Mouse (Mus musculus) midbrain, embryonic 14.5 days (tissue): ENCODE measurements around the gene Imp4. TPM values are rescaled to one million over a fixed set of nuclear protein-coding genes. Genes with fewer than 3 reads are reported as not detected.
"Not testable (repeated sequence)": the region's sequence is repeated elsewhere in the genome, so short reads cannot be mapped to it uniquely, and the experiment has no call there.

Source experiments
- ATAC-seq: fragments of 200-750 bp; cut with Nextera tagmentation; 2 replicates; pipeline ENCODE4 v1.8.0; 2017; ENCODE audit warnings: moderate number of reproducible peaks, moderate library complexity; ENCODE audit not compliant: low FRiP score, low TSS enrichment
- DNase-seq: peaks from one replicate; pipeline ENCODE4 v3.0.0-alpha.2; 2015
- H3K27ac ChIP-seq: fragments of 300-500 bp; sonication (generic); replicated peaks from 2 replicates; pipeline ENCODE4 v1.5.1; 2014; ENCODE audit warnings: mild to moderate bottlenecking, low read depth, low read length, moderate library complexity
- H3K27me3 ChIP-seq: fragments of 300-500 bp; sonication (generic); 2 replicates; pipeline ENCODE4 v1.6.1; 2014; ENCODE audit warnings: low read length, control low read depth, mixed read lengths; ENCODE audit not compliant: control insufficient read depth, insufficient read depth
- H3K36me3 ChIP-seq: fragments of 300-500 bp; sonication (generic); 2 replicates; pipeline ENCODE4 v1.6.1; 2014; ENCODE audit warnings: low read length, control low read depth; ENCODE audit not compliant: control insufficient read depth, insufficient read depth
- H3K4me1 ChIP-seq: fragments of 300-500 bp; sonication (generic); 2 replicates; pipeline ENCODE4 v1.6.1; 2014; ENCODE audit warnings: mild to moderate bottlenecking, antibody characterized with exemption, low read length, control low read depth; ENCODE audit not compliant: control insufficient read depth, insufficient read depth
- H3K4me2 ChIP-seq: fragments of 300-500 bp; sonication (generic); 2 replicates; pipeline ENCODE4 v1.6.1; 2014; ENCODE audit warnings: mild to moderate bottlenecking, low read length, moderate library complexity
- H3K4me3 ChIP-seq: fragments of 300-500 bp; sonication (generic); replicated peaks from 2 replicates; pipeline ENCODE4 v1.5.1; 2014; ENCODE audit warnings: low read depth, low read length
- H3K9ac ChIP-seq: fragments of 300-500 bp; sonication (generic); replicated peaks from 2 replicates; pipeline ENCODE4 v1.6.1; 2014; ENCODE audit warnings: mild to moderate bottlenecking, low read length, moderate library complexity
- H3K9me3 ChIP-seq: fragments of 300-500 bp; sonication (generic); 2 replicates; pipeline ENCODE4 v1.6.1; 2016; ENCODE audit warnings: low read length, control low read depth, mixed read lengths; ENCODE audit not compliant: control insufficient read depth
- WGBS: fragments of 180-500 bp; shearing (Covaris S2); extraction: QIAGEN DNeasy Blood & Tissue Kit; methylation state at CpG from one replicate; pipeline ENCODE4 v1.1.7; 2014; 5-methylcytosine and 5-hydroxymethylcytosine counted together
- polyA plus RNA-seq: library from polyadenylated mRNA; unstranded; fragments of >200 nt; fragmentation: Nextera tagmentation; extraction: Ambion mirVana; gene quantifications from 2 replicates; pipeline ENCODE4 v1.2.1, GENCODE M21; 2014

Imp4 gene
- polyA plus RNA-seq, 1 experiment from 2014 or later: 61.1 TPM

- Histone ChIP-seq H3K9ac (peak overlapping the region; percentile 66), H3K27ac (peak overlapping the region; percentile 81), H3K4me1 (peaks cover 7% of the 10 kb centered on the region; the same call in 1 of the 2 replicates), H3K36me3 (0 out of 2 replicates have a peak, but pooled peaks cover 2% of the 10 kb centered on the region), H3K4me2 (peak overlapping the region; percentile 75), H3K4me3 (peak overlapping the region; percentile 49), H3K27me3 (no peaks in the 10 kb centered on the region), H3K9me3 (peaks cover 20% of the 10 kb centered on the region)
- DNase-seq: peak; percentile 82
- 4% methylated on average over 35 of the region's 35 CpGs for WGBS
- ATAC-seq: peak; percentile 25; the same call in 1 of the 2 replicates
These were observed 6.7 kb upstream of the Imp4 start for GRCm38 (mm10) chr1:34432776-34433481.

GRCm38 (mm10) chr1:34433891-34434521 is 5.6 kb upstream of the Imp4 start:
- H3K4me2 ChIP-seq: peak overlapping the region; percentile 75
- H3K9me3 ChIP-seq: peaks cover 17% of the 10 kb centered on the region
- 6% methylated on average over 19 of the region's 19 CpGs for WGBS
- DNase-seq: peak; percentile 66
- no peaks in the 10 kb centered on the region for H3K27me3 ChIP-seq
- no peak for ATAC-seq
- H3K36me3 ChIP-seq: 0 out of 2 replicates have a peak, but pooled peaks cover 2% of the 10 kb centered on the region
- peak overlapping the region; percentile 32; the same call in 1 of the 2 replicates for H3K27ac ChIP-seq
- H3K4me3 ChIP-seq: peak overlapping the region; percentile 54
- H3K9ac ChIP-seq: peak overlapping the region; percentile 39; the same call in 1 of the 2 replicates
- peaks cover 13% of the 10 kb centered on the region for H3K4me1 ChIP-seq

- peak overlapping the region; percentile 54 for H3K4me3 ChIP-seq
- H3K9me3 ChIP-seq: peaks cover 15% of the 10 kb centered on the region
- peaks cover 13% of the 10 kb centered on the region for H3K4me1 ChIP-seq
- 0 out of 2 replicates have a peak, but pooled peaks cover 2% of the 10 kb centered on the region for H3K36me3 ChIP-seq
- peak overlapping the region; percentile 75 for H3K4me2 ChIP-seq
- under 1% methylated on average over 30 of the region's 30 CpGs for WGBS
- ATAC-seq: peak; percentile 44
- peak overlapping the region; percentile 89 for H3K27ac ChIP-seq
- no peaks in the 10 kb centered on the region for H3K27me3 ChIP-seq
- peak overlapping the region; percentile 66 for H3K9ac ChIP-seq
- DNase-seq: peak; percentile 95
These were observed 4.9 kb upstream of the Imp4 start for GRCm38 (mm10) chr1:34434660-34435160.

GRCm38 (mm10) chr1:34435371-34436120 is 4.1 kb upstream of the Imp4 start:
- ATAC-seq: no peak

GRCm38 (mm10) chr1:34436374-34436773 is 3.3 kb upstream of the Imp4 start:
- no peak overlapping the region for H3K9ac ChIP-seq
- H3K4me1 ChIP-seq: peaks cover 20% of the 10 kb centered on the region
- no peaks in the 10 kb centered on the region for H3K27me3 ChIP-seq
- peaks cover 2% of the 10 kb centered on the region for H3K9me3 ChIP-seq
- WGBS: 89% methylated on average over 3 of the region's 3 CpGs
- no peak overlapping the region for H3K4me2 ChIP-seq
- no peak overlapping the region for H3K27ac ChIP-seq
- ATAC-seq (no peak), DNase-seq (no peak)
- 0 out of 2 replicates have a peak, but pooled peaks cover 2% of the 10 kb centered on the region for H3K36me3 ChIP-seq
- H3K4me3 ChIP-seq: no peak overlapping the region

More at GRCm38 (mm10) chr1:34435371-34436120, 4.1 kb upstream of the Imp4 start:
- H3K36me3 ChIP-seq: 0 out of 2 replicates have a peak, but pooled peaks cover 2% of the 10 kb centered on the region
- WGBS: 30% methylated on average over 8 of the region's 8 CpGs
- peak; percentile 13 for DNase-seq
- H3K4me3 ChIP-seq: peak overlapping the region; percentile 54
- no peaks in the 10 kb centered on the region for H3K27me3 ChIP-seq
- H3K9me3 ChIP-seq: peaks cover 9% of the 10 kb centered on the region
- peak overlapping the region; percentile 66 for H3K9ac ChIP-seq
- peak overlapping the region; percentile 89 for H3K27ac ChIP-seq
- H3K4me1 ChIP-seq: peaks cover 17% of the 10 kb centered on the region
- H3K4me2 ChIP-seq: peak overlapping the region; percentile 75

GRCm38 (mm10) chr1:34437366-34437765 is 2.3 kb upstream of the Imp4 start:
- 95% methylated on average over 8 of the region's 8 CpGs for WGBS
- not testable (repeated sequence) for H3K9me3 ChIP-seq, H3K36me3 ChIP-seq, H3K4me3 ChIP-seq, H3K27me3 ChIP-seq, H3K4me2 ChIP-seq, DNase-seq, H3K9ac ChIP-seq, H3K27ac ChIP-seq, ATAC-seq
- H3K4me1 ChIP-seq: peaks cover 16% of the 10 kb centered on the region

GRCm38 (mm10) chr1:34438381-34439051 is 1.1 kb upstream of the Imp4 start:
- no peak for DNase-seq
- Histone ChIP-seq H3K27ac (no peak overlapping the region), H3K4me2 (peak overlapping the region; percentile 67), H3K9me3 (no peaks in the 10 kb centered on the region), H3K4me1 (peaks cover 13% of the 10 kb centered on the region), H3K27me3 (no peaks in the 10 kb centered on the region), H3K9ac (peak overlapping the region; percentile 44; the same call in 1 of the 2 replicates), H3K4me3 (peak overlapping the region; percentile 78), H3K36me3 (peaks cover 12% of the 10 kb centered on the region)
- no peak for ATAC-seq
- 38% methylated on average over 18 of the region's 20 CpGs for WGBS
